Mouse (Mus musculus) forebrain, embryonic 11.5 days (tissue): ENCODE measurements around the gene Ctdnep1. TPM values are rescaled to one million over a fixed set of nuclear protein-coding genes. Genes with fewer than 3 reads are reported as not detected.

ENCODE experiments used
- microRNA counts: library from miRNA; unstranded; fragments of <30 nt; microRNA quantifications from one replicate; lab custom pipeline; 2015
- microRNA-seq: library from miRNA; unstranded; fragments of <30 nt; microRNA quantifications from one replicate; pipeline ENCODE4, GENCODE M21; 2016; ENCODE audit not compliant: insufficient number of aligned reads
- polyA plus RNA-seq: library from polyadenylated mRNA; unstranded; fragments of >200 nt; fragmentation: Nextera tagmentation; extraction: Ambion mirVana; gene quantifications from 2 replicates; pipeline ENCODE4 v1.2.1, GENCODE M21; 2014

The Ctdnep1 gene
- polyA plus RNA-seq, 1 experiment from 2014 or later: 20.4 TPM

MicroRNAs within 50 kb of the gene (microRNA counts, 519-probe panel; counts per million panel counts)
- microRNA mmu-miR-324-3p (lab: Ali Mortazavi, UCI) (31.2 counts per million), microRNA mmu-miR-324-5p (lab: Ali Mortazavi, UCI) (5,137 counts per million, percentile 60 among the panel's probes with 10 or more counts)

Small RNA genes lying within 50 kb of the gene (microRNA-seq; reads per million reads assigned to microRNA genes)
- gene Gm44349 (not detected), gene Mir324 (7,311 reads per million, percentile 89 among the genes with 10 or more reads in this experiment)

Other genes with a start within 250 kb of the Ctdnep1 start
- 61.2 and 65.7 TPM in 2 replicates for gene Polr2a, start 222.5 kb upstream of the Ctdnep1 start, polyA plus RNA-seq
- gene Slc35g3, start 219.2 kb upstream of the Ctdnep1 start, polyA plus RNA-seq: not detected in 2 replicates
- gene Zbtb4, start 215.2 kb upstream of the Ctdnep1 start, polyA plus RNA-seq: 1.1 and 1.4 TPM in 2 replicates
- 0.73 and 1.1 TPM in 2 replicates for gene Chrnb1, start 185.2 kb upstream of the Ctdnep1 start, polyA plus RNA-seq
- gene Fgf11, start 179.3 kb upstream of the Ctdnep1 start, polyA plus RNA-seq: 1.3 and 1.7 TPM in 2 replicates
- 0.32 and 0.65 TPM in 2 replicates for gene Tmem102, start 175.5 kb upstream of the Ctdnep1 start, polyA plus RNA-seq
- gene Gm39566, start 165.9 kb upstream of the Ctdnep1 start, polyA plus RNA-seq: not detected in 2 replicates
- not detected in 2 replicates for gene Spem2, start 162.7 kb upstream of the Ctdnep1 start, polyA plus RNA-seq
- gene Spem1, start 159.0 kb upstream of the Ctdnep1 start, polyA plus RNA-seq: 0.53 TPM in 1 of 2 replicates, not detected in the other
- gene Nlgn2, start 143.4 kb upstream of the Ctdnep1 start, polyA plus RNA-seq: 11.0 and 11.1 TPM in 2 replicates
- 250 and 283 TPM in 2 replicates for gene Tmem256, start 142.6 kb upstream of the Ctdnep1 start, polyA plus RNA-seq
- 64.6 and 71.9 TPM in 2 replicates for gene Plscr3, start 134.8 kb upstream of the Ctdnep1 start, polyA plus RNA-seq
- 0.73 TPM in 2 replicates for gene Tnk1, start 122.4 kb upstream of the Ctdnep1 start, polyA plus RNA-seq
- 0.40 TPM in 1 of 2 replicates, not detected in the other for gene Tmem95, start 103.1 kb upstream of the Ctdnep1 start, polyA plus RNA-seq
- gene Kctd11, start 99.8 kb upstream of the Ctdnep1 start, polyA plus RNA-seq: 2.9 and 3.0 TPM in 2 replicates
- 0.52 and 0.75 TPM in 2 replicates for gene Acap1, start 85.6 kb upstream of the Ctdnep1 start, polyA plus RNA-seq
- 17.2 and 17.6 TPM in 2 replicates for gene 2810408A11Rik, start 80.2 kb upstream of the Ctdnep1 start, polyA plus RNA-seq
- gene Neurl4, start 80.1 kb upstream of the Ctdnep1 start, polyA plus RNA-seq: 16.4 and 23.0 TPM in 2 replicates
- 99.2 and 106 TPM in 2 replicates for gene Gps2, start 67.3 kb upstream of the Ctdnep1 start, polyA plus RNA-seq
- 2,045 and 2,063 TPM in 2 replicates for gene Eif5a, start 59.2 kb upstream of the Ctdnep1 start, polyA plus RNA-seq
- gene Ybx2, start 45.4 kb upstream of the Ctdnep1 start, polyA plus RNA-seq: 7.1 and 10.1 TPM in 2 replicates
- 13.7 and 14.8 TPM in 2 replicates for gene Slc2a4, start 33.0 kb upstream of the Ctdnep1 start, polyA plus RNA-seq
- 3.2 and 6.4 TPM in 2 replicates for gene Cldn7, start 16.4 kb upstream of the Ctdnep1 start, polyA plus RNA-seq
- gene Elp5, start 1.4 kb downstream of the Ctdnep1 start, polyA plus RNA-seq: 144 and 156 TPM in 2 replicates
- 472 and 477 TPM in 2 replicates for gene Gabarap, start 10.0 kb downstream of the Ctdnep1 start, polyA plus RNA-seq
- 61.4 and 63.0 TPM in 2 replicates for gene Phf23, start 14.6 kb downstream of the Ctdnep1 start, polyA plus RNA-seq
- 43.9 and 47.6 TPM in 2 replicates for gene Dvl2, start 19.4 kb downstream of the Ctdnep1 start, polyA plus RNA-seq
- gene Acadvl, start 34.3 kb downstream of the Ctdnep1 start, polyA plus RNA-seq: 44.0 and 47.6 TPM in 2 replicates
- 18.2 and 21.5 TPM in 2 replicates for gene Dlg4, start 35.8 kb downstream of the Ctdnep1 start, polyA plus RNA-seq
- 0.88 and 0.99 TPM in 2 replicates for gene Asgr1, start 72.9 kb downstream of the Ctdnep1 start, polyA plus RNA-seq
- not detected in 2 replicates for gene Asgr2, start 111.5 kb downstream of the Ctdnep1 start, polyA plus RNA-seq
- not detected in 2 replicates for gene Mgl2, start 149.2 kb downstream of the Ctdnep1 start, polyA plus RNA-seq
- 0.44 TPM in 1 of 2 replicates, not detected in the other for gene Clec10a, start 175.0 kb downstream of the Ctdnep1 start, polyA plus RNA-seq
- 0.91 and 1.0 TPM in 2 replicates for gene Slc16a11, start 231.6 kb downstream of the Ctdnep1 start, polyA plus RNA-seq
- 14.6 and 15.8 TPM in 2 replicates for gene Slc16a13, start 239.9 kb downstream of the Ctdnep1 start, polyA plus RNA-seq
- 4.9 and 6.8 TPM in 2 replicates for gene Bcl6b, start 248.6 kb downstream of the Ctdnep1 start, polyA plus RNA-seq